Mouse (Mus musculus) E14TG2a.4 (cell line): ENCODE results near the gene Hadhb.

Experiments used
- H3K27me3 ChIP-seq: 2 replicates; pipeline ENCODE4 v1.6.1; 2014; ENCODE audit warnings: low read length, control low read depth; ENCODE audit not compliant: insufficient read depth
- H3K36me3 ChIP-seq: 2 replicates; pipeline ENCODE4 v1.6.1; 2014; ENCODE audit warnings: low read length, control low read depth; ENCODE audit not compliant: insufficient read depth
- H3K4me1 ChIP-seq: replicated peaks from 2 replicates; pipeline ENCODE4 v1.6.1; 2014; ENCODE audit warnings: low read depth, low read length, control low read depth
- H3K4me3 ChIP-seq: replicated peaks from 2 replicates; pipeline ENCODE4 v1.5.1; 2014; ENCODE audit warnings: mild to moderate bottlenecking, low read length
- H3K9me3 ChIP-seq: 2 replicates; pipeline ENCODE4 v1.6.1; 2014; ENCODE audit warnings: low read length, control low read depth
- CTCF ChIP-seq: conservative IDR thresholded peaks from 2 replicates; pipeline ENCODE4 v1.5.1; 2014; ENCODE audit warnings: low read length
- NANOG ChIP-seq: IDR thresholded peaks from 2 replicates; pipeline ENCODE4 v1.6.1; 2014; ENCODE audit warnings: borderline replicate concordance, low read length, mixed read lengths
- POU5F1 ChIP-seq: IDR thresholded peaks from 2 replicates; pipeline ENCODE4 v1.6.1; 2014; ENCODE audit warnings: low read length, borderline replicate concordance

Hadhb gene

DNA sequence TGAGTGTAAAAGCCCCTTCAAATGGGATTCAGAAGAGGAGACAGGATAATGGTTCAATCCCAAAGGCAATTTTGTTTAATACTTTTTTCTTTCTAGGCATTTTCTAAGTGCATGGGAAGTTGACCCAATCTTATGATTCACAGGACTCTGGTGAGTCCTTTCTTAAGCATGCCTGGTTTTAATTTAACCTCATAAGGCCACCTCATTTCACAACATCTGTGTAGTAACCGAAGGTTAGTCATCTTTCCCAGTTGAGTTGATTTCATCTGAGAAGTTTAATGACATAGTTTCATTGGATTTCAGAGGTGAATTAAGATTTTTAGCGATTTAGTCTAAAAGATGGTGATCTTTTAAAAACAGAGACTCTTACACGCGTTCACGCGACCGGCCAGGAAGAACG is 67.6 kb downstream of the Hadhb start:
- Histone ChIP-seq H3K9me3 (peaks cover 41% of the 10 kb centered on the region), H3K36me3 (no peaks in the 10 kb centered on the region), H3K4me1 (no peaks in the 10 kb centered on the region), H3K4me3 (no peak overlapping the region), H3K27me3 (no peaks in the 10 kb centered on the region)
- no peak for TF ChIP-seq POU5F1
- TF ChIP-seq NANOG, result no peak
- TF ChIP-seq CTCF, result no peak

DNA sequence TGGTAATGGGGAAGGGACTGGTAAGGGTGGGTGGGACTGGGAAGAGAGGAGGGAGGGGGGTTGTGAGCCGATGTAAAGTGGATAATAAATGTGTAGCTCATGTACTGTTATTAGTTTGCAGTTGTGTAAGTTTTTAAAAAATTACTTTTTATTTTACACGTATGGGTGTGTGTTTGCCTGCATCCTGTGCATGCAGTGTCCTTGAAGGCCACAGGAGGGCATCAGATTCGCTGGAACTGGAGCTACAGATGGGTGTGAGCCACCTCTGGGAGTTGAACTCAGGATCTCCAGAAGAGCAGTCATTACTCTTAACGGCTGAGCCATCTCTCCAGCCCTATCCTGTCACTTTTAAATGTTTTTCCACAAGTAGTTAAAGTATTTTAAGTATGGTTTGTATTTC is 75.9 kb downstream of the Hadhb start:
- TF ChIP-seq CTCF, result no peak
- no peak for TF ChIP-seq NANOG
- TF ChIP-seq POU5F1, result no peak
- peaks cover 11% of the 10 kb centered on the region; the same call in 1 of the 2 replicates for H3K4me1 ChIP-seq

DNA sequence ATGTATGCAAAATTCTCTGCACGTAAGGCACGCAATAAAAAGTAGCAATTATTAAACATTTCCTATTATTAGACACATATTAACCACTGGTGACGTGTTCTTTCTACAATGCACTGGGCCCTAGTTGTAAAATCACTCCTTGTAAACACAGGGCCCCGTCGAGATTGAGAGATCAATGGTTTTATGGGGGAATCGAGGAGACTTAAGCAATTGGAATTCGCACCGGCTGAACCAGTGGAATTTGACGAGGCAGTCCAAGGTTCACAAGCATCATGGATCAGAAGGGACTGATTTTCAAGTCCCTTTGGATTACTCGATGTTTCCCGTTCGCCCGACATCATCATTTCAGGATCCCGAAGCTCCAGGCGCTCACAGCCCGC is 76.8 kb downstream of the Hadhb start:
- H3K4me1 ChIP-seq, result peaks cover 11% of the 10 kb centered on the region; the same call in 1 of the 2 replicates
- peaks cover 17% of the 10 kb centered on the region for H3K27me3 ChIP-seq
- peak overlapping the region; percentile 81 for H3K4me3 ChIP-seq
- H3K9me3 ChIP-seq, result peaks cover 25% of the 10 kb centered on the region
- TF ChIP-seq POU5F1 (no peak), CTCF (no peak), NANOG (no peak)
- no peaks in the 10 kb centered on the region for H3K36me3 ChIP-seq

More for the DNA sequence above, 75.9 kb downstream of the Hadhb start:
- Histone ChIP-seq H3K4me3 (no peak overlapping the region), H3K9me3 (peaks cover 29% of the 10 kb centered on the region), H3K36me3 (no peaks in the 10 kb centered on the region), H3K27me3 (peaks cover 17% of the 10 kb centered on the region)

DNA sequence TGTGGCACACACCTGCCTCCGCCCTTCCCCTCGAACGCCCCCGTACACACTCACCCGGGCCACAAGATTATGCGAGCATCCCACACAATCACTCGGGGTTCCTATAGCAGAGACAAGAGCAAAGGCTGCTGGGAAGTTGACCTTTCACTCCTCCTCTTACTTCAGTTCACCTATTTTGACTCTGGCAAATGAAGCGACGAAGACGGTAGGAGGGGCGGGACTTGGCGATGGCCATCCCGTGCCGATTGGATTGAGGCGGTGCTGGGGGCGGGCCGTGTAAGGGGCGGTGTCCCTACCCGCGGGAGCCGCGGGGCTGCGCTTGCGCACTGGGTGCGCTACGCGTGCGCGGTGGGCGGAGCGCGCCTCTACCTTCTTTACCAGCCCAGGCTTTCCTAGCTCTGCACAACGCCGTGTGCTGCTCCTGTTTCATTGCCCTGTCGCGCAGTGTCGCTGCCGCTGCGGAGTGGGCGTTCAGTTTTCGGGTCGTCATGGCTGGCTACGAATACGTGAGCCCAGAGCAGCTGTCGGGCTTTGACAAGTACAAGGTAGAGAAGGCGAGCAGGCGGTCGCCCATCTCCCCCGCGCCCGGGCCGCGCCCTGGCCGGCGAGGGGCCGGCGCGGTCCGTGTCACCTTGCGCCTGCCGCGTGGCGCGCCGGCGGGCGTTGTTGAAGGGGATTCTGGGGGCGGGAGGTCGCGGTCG is 77.4 kb downstream of the Hadhb start, which contains the start of gene Selenoi:
Gene Selenoi, plus strand, starts transcription at position 311 of the 701 bp plus-strand sequence.
- TF ChIP-seq POU5F1 (no peak), NANOG (no peak), CTCF (no peak)

DNA sequence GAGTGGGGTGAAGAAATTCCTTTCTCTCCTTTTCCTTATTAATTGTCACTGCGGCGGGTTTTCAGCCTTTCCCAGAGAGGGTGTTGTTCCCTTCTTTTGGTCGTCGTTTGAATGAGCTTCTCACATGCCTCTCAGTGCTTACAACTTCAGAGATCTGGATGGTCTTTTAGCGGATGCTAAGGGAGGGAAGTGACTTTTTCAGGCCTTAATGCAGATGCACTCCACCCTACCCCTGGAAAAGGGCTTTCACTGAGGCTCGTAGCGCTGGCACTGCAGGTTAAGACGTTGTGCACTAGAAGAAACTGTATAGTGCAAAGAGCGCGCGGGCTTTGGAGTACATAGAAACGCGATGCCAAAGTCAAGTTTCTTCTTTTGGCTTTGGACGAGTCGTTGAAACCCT is 78.0 kb downstream of the Hadhb start:
- Histone ChIP-seq H3K36me3 (no peaks in the 10 kb centered on the region), H3K4me1 (peaks cover 11% of the 10 kb centered on the region; the same call in 1 of the 2 replicates), H3K27me3 (peaks cover 17% of the 10 kb centered on the region), H3K4me3 (peak overlapping the region; percentile 81), H3K9me3 (peaks cover 25% of the 10 kb centered on the region)
- TF ChIP-seq NANOG (no peak), POU5F1 (no peak), CTCF (no peak)

More for the DNA sequence above, 77.4 kb downstream of the Hadhb start, which contains the start of gene Selenoi:
- Histone ChIP-seq H3K4me1 (peaks cover 11% of the 10 kb centered on the region; the same call in 1 of the 2 replicates), H3K27me3 (peaks cover 17% of the 10 kb centered on the region), H3K36me3 (no peaks in the 10 kb centered on the region), H3K9me3 (peaks cover 25% of the 10 kb centered on the region), H3K4me3 (peak within 1 kb of the TSS; percentile 81)

DNA sequence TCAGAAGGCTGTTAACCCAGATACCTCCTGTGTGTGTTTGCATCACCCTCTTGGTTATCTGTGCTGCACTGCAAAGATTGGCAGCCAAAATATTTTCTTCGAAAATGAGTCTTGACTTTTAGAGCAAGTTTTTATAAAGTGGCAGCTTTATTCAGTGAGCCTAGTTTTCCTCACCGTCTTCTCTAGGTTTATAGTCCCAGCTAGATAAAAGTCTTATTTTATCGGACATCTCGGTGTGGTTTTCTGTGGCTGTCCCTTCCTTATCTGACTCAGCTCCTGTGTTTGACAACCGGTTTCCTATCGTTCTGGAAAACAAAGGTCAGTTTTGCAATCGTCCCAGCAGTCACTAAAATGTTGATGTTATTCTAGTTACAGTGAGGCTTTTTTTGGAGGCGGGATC is 78.9 kb downstream of the Hadhb start:
- Histone ChIP-seq H3K9me3 (peaks cover 25% of the 10 kb centered on the region), H3K4me1 (peaks cover 11% of the 10 kb centered on the region; the same call in 1 of the 2 replicates), H3K36me3 (no peaks in the 10 kb centered on the region), H3K4me3 (no peak overlapping the region), H3K27me3 (peaks cover 17% of the 10 kb centered on the region)
- TF ChIP-seq NANOG (no peak), POU5F1 (no peak), CTCF (no peak)
